Mouse (Mus musculus): ENCODE results near the gene Vmn2r17.

Vmn2r17 gene

DNA sequence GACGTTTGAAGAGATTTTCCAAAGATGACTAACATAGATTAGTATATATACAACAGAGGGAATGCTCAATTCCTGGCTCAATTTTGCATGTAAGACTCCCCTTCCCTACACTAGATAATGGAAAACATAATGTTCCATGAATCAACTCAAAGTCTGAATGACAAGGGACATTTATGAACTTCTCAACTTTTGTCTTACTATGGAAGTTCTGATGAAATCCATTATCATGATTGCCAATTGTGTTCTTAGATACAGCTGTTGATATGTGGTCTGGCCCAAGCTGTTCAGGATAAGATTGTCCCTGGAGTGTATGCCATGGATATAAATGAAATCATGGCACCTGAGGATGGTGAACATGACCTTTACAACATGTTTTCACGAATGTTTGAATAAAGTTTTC is at the start of gene Vmn2r17:
Vmn2r17 (plus strand) TSS at position 301 of the 400 bp plus-strand sequence.
- DNase-seq (ENCODE audit: low spot score) = no peak

DNA sequence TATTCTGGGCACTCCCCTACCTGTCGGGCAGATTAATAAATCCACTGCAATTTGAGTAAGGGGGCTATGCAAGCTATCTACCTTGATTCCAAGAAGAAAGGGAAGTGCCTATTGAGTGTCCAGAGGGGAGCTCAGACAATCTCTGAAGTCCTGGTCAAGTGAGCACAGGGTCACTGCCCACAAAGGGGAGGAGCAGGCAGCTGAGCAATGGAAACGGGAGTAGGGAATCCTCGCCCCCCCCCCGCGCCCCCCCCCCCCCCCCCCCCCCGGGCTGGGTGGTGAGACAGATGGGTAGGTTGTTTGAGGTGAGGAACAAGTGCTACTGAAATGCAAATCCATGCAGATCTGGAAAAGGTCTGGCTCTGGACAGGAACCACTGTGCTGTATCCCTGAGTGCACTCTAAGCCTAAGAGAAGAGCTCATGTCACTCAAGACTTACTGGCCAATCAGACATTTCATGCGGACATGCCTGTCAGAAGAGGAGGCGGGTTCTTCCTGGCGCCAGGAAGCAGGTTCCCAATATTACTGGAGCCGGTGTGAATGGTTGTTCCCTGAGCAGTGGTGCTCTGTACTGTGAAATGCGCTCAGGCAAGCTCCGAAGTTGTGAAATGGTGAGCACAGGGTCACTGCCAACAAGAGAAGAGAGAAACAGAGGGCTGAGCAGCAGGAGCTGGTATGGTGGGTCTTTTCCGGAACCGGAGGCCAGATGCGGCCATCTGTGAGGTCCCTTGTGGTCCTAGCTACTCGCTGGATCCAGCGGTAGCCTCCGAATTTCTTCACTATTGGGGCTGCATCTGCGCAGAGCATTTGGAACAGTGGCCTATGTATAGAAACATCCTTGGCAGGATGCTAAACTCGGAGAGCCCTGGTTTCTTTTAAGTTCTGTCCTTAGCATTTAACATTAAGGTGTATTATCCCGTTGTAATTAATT is 47.4 kb downstream of the Vmn2r17 start:
- DNase-seq (ENCODE audit: low spot score) = no peak

GRCm38 (mm10) chr5:109506729-109507128 is 87.2 kb downstream of the Vmn2r17 start:
- DNase-seq (ENCODE audit: low spot score) = peak; percentile 1
